Mouse (Mus musculus): Measurements from ENCODE around the gene Rrp7a.

The Rrp7a gene

DNA sequence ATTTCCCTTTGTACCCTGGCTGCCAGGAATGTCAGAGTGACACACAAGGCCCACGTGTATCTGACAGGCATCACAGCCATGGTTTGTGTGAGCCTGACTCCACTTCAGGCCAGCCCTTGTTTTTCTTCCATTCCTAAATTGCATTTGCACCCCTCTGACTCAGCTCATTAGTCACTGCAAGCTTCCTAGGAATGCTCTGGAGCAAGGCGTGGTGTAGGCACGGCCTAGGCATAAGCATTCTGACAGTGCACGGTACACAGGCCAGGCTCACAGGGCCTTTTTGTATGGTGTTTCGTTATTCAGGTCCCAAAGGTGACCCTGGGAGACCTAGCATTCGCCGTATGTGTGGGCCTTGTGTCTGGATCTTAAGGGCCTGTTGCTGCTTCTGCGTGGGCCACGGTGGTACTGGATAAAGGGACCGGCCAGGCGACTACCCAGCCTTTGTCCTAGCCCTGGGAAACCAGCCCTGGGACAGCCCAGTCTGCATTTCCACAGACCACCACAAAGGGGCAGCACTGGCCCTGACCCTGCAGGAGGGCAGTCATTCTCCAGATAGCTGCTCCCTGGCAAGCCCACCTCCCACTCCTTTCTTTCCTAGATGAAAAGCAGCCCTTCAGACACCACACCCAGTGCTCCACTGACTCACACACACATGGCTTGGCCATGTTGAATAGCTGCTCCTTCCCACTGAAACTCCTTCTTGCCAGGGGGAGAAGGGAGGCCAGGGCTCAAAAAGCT is 34.5 kb upstream of the Rrp7a start:
- peak; percentile 86 for DNase-seq

DNA sequence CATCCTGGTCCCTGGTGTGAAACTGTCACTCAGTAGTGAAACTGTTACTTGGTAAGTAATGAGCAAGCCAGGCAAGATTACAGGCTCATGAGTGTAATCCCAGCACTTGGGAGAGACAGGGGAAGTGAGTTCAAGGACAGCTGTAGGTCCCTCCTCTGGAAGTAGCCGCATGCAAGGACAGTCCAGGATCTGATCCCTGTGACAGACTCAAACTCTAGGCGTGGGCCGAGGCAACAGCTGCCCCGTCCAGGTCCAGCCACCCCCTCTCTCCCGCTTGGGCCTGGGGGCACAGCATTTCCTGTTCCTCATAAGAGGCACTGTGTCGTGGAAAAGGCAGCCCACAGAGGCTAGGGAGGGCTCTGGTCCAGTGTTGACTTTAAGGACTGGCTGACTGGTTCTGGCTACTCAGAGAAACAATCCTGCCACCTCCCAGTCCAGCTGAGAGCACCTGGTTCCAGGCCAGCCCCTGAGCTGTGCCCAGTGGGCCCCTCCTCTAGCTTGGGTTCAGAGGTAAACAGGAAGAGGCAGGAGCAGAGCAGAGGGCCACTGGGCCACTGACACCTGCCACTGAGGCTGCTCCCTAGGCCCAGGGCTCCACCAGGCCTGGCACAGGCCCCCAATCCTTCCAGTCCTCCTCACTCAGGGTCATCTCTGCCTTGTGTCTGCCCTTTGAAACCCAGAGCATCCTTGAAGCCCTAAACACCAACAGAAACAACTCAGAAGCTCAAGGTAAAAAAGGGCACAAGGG is 33.2 kb upstream of the Rrp7a start:
- DNase-seq: no peak

DNA sequence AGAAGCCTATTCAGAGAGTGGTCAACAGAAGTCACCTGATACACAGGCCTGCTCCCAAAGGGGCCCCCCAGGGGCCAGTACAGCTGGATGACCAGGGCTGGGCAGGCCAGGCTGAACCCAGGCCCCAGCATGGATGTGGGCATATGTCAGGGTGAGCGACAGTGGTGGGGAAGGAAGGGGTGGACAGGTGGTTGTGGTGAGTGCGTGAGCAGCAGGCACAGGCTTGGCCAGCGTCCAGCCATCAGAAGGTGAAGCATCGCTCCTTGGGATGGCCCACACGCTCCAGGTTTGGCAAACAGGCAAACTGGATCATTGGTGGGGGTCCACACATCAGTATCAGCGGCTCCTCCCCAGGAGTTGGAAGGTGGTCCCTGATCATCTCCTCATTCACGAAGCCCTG is 31.7 kb upstream of the Rrp7a start:
- no peak for DNase-seq

DNA sequence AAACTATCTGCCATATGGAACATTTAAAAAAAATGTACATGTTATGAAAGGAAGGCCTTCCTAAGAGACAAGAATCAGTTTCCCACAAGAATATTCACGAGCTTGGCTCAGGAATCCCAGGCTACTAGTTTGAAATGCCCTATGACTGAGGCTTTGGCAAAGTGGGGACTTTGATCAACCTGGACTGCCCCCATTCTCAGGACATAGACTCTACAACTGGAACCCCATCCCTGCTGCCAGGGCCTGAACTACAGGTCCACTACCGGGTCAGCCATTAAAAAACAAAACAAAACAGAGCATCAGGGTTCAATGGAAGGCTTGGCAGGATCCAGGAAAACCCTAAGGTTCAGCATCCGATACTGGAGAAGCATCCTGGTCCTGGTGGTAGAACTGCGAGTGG is 28.1 kb upstream of the Rrp7a start:
- no peak for DNase-seq

DNA sequence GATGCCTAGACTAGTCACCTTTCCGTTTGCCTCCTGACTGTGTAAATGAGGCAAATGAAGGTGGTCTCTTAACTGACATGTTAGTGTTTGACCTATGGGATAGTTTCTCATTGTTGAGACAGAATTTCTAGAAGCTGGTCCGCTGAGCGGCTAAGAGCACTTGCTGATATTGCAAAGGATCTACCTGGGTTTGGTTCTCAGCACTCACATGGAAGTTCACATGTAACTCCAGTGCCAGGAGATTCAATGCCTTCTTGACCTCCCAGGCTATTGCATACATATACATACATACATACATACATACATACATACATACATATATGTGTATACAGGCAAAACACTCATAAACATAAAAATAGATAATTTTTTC is 27.5 kb upstream of the Rrp7a start:
- DNase-seq: no peak

DNA sequence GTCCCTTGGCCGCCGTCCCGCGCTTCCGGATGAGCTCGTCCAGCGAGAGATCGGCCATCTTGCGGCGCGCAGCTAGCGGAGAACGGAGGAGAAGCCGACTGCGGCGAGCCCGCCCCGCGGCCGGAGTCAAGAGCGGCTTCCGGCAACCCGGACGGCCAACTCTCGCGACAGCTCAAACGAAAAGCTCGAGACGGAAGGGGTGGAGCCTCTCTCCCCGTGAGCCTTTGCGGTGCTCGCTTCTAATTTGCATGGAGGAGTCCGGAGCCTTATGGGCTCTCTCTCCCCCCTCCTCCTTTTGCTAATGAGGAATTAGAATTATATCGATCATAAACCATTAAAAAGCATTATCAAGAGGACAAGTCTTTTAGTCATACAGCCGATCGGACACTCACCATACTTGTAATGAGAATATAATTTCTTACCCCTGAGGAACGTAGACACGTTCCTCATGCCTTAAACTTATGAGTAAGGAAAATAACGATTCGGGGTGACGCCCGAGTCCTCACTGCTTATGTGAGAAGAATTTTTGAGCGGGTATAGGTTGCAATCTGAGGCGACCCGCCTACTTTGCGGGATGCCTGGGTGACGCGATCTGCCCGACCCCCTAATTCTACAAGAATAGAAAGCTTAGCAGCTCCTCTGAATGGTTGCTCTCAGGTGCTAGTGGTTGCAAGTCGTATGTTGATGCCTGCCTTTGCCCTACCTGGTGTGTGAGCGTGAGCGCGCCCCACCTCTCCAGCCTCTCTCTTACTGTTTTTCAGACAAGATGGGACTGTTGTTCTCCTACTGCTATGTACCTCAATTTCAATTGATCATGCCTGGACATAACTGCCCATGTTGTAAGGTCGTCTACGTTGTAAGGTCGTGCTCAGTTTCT is 26.8 kb upstream of the Rrp7a start, which contains the start of gene Poldip3:
TSS of gene Poldip3 (minus strand) at position 189 of the 877 bp plus-strand sequence.
- DNase-seq: peak; percentile 99

DNA sequence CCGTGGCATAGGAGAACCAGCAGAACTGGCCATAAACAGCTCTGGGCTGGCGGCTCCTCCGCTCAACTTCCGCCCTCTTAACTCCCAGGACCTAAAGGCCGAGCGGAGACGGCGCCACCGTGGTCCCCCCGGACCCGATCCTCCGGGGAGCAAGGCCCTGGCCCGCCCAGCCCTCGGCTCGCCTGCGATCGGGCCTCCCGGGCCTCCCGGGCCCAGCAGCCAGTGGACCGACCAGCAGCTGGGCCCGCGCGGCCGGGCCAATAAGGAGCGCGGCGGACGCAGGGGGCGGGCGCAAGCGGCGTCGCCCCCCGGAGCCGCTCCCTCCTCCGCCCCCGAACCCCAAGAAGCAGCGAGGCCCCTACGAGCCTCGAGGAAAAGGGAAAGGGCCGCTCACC is 26.2 kb upstream of the Rrp7a start:
- DNase-seq: no peak

DNA sequence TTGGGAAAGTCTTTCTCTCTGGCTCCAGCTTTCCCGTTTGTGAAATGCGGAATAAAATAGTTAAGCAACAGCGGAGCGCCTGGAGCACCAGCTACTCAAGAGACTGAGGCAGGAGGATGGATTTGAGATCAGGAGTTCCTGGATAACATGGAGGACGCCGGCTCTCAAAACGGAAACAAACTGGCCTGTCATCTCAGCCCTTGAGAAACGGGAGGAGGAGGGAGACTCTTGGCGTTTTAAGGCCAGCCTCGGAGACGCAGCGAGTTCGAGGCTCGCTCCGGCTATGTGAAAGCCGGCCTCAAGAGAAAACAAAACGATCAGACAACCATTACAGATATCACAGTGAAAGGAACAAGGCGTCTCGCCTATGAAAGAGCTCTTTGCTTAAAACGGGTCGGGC is 25.8 kb upstream of the Rrp7a start:
- DNase-seq: peak; percentile 42

DNA sequence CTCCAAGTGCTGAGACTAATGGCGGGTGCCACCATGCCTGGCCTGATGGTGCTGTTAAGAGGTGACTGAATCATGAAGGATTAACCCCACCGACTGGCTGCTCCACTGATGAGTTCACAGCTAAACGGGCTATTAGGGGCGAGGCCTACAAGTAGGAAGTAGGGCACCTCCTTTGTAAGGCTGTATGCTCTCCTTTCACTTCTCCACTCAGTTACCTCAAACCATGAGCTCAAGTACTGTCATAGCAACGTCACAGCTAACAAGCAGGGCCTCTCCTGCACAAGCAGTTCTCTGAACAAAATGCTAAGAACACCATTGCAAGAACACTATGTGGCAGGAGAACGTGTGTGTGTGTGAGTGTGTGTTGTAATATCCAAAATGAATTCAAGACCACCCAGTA is 22.9 kb upstream of the Rrp7a start:
- DNase-seq: no peak

DNA sequence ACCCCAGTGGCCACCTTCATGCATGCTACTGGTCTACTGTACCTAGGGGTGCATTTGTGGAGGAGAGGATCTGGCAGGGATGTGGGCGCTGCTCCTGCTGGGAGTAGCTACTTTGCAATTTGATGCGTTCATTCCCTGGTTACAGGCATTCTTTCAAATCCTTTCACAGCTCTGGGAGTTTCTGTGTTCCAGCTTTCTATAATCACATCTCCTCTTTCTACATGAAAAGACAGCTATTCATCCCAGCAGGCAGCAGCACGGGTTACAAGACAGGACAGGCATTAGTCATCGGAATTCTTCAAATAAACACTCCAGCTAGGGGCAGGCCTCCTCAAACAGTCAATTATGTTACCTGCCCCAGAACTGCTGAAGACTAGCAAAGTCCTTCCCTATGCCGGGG is 20.3 kb upstream of the Rrp7a start:
- no peak for DNase-seq

DNA sequence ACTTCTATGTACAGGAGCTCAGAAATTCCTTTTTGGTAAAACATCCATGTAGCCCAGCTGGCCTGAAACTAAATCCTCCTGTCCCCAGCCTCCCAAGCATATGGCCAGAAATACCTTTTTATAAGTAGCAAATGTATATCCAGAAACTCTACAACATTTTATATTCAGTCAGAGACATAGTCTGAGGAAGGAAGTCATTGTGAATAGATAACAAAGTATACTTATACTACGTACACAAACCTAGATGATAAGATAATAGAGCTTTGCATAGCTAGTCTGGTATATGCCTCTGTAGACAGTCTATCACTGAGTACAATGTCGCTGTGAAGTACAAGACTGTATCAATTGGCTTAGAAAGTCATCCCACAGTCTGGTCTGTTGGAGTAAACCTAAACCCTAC is 13.1 kb upstream of the Rrp7a start:
- DNase-seq: no peak

DNA sequence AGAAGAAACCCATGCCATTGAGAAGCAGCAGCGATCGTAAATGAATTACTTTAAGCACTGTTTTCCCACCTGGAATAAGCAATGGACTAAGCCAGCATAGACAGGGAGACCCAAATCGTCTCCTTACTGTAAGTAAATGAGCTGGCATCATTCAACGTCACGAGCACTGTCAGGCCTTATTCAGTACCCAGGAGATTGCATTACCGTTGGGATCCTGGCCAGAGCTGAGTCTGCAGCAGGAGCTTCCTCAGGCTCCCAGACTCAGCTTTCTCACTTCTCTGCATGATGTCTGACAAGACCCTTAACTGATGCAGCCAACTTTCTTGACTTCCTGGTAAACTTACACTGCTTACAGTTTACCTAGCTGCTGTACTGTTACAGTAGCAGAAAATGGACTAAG is 12.1 kb upstream of the Rrp7a start:
- no peak for DNase-seq

DNA sequence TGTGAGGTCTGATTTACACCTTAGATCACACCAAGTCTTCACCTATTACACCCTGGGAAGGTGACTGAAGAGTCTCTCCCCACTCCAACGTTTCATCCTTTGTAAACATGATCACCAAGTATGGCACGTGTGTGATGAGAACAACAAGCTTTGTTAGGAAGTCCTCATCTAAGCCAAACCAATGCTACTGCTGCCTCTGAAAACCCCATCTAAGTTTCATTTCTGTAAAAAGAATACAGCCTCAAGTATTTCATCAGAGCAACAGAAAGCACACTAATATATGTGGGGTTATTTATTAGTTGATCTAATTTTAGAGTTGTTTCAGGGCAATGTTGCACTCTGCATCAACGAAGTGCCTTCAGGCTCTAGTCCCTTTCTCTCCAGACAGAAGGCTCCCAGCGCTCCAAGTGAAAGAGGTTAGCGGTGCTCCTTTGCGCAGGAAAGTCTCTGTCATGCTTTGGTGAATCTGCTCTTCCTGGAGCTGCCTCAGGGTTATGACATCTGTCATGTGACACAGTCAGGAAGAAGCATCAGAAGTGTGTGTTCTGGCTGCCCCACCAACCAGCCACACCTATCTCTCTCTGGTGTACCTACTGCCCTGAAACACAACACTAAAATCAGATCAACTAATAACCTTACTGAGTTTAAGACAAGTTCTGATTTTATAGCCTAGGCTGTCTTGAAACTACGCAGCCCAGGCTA is 7.1 kb upstream of the Rrp7a start:
- DNase-seq: no peak

DNA sequence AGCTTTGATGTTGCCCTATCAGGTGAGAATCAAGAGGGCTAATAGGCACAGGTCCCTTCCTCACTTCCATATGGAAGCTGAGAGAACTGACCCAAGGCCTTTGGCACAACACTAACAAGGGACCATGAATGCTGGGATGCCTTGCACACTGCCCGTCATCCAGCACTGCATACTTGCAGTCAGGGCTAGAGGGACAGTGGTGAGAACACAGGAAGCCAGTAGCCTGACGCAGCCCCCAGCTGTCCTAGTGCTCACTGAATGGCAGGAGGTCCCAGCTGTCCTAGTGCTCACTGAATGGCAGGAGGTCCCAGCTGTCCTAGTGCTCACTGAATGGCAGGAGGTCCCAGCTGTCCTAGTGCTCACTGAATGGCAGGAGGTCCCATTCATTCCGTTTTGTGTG is 4.4 kb upstream of the Rrp7a start:
- peak; percentile 50 for DNase-seq

DNA sequence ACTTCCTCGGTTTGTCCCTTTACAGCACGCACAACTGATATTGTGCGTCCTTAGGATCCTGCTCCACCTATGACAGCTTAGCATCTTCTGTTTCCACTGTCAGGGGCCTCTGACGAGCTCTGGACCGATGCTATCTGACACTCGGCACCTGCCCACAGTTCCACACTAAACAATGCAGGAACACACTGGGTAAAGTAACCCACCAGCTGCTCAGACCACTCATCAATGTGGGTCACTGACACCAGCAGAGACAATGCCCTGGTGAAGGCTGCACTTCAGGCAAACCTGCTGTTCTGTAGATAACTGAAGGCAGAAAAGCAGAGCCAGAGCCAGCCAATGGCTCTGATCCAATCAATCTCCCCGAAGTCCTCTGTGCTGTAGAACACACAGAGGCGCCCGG is 4.0 kb upstream of the Rrp7a start:
- DNase-seq: no peak

DNA sequence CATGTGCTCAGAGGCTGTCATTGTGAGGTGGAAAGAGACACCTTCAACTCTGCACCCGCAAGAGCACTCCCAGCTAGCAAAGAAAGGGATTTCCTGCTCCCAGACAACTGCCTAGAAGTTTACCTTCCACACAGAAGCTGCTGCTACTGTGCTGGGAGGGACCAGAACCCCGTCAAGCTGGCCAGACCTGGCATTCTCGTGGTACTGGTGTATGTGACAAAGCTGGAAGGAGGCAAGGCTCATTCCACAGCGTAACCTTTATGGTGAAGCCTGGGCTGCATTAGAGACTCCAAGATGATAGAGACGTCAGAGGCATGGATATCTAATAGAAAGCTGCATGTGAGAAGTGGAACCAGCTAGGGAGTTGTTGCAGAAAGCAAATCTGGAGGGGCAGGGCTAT is 2.0 kb upstream of the Rrp7a start:
- DNase-seq: no peak

DNA sequence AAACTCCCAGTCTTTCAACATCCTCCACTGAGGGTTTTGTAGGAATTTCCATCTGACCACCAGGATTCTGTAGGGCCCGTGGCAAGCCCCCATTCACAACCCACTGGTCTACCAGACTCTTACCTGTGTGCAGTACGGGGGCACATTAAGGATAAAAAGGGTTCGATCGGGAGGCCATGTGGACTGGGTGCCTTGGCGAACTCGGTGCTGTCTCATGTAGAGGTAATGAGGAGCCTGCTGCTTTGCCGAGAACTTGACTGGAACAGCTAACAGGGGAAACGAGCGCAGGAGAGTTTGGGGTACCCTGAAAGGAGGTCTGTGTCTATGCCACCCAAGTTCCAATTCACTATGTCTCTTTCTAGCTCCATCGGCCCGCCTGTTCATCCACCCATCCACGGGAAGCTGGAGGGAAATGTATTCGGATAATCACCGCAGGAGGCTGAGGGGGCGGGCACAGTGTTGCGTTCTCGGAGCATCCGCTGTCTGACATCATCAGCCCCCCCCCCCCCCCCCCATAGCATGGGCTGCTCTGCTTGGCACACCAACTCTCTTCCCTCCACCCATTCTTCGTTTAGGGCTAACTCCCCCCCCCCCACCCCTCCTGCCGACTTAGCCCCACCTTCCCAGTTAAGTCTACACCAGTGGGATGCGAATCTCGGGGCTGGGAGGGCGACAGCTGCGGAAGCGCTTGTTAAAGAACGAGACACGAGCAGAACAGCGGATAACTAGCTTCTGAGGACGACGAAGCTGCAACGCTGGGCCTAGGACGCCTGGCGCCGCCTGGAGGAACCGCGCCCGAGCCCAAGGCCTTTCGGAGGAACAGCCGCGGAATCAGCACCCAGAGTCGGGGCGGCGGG is 664 bp downstream of the Rrp7a start:
- DNase-seq: peak; percentile 69

DNA sequence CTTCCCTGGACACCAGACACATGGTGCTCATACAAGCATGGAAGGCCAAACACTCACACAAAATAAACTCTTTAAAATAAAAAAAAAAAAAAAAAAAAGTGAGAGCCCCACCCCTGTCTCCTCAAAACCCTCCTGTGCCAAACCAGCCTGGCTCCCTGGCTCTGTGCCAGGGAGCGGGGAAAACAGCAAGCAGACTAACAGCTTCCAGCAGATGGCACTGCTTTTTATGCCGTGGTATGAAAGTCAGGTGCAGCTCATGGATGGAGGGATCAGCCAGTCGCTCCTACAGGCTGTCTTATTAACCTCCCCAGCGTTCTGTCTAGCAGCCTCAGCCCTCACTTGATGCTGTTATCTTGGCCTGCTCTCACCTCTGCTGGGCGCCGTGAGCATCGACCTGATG is 4.2 kb downstream of the Rrp7a start:
- DNase-seq: peak; percentile 65

DNA sequence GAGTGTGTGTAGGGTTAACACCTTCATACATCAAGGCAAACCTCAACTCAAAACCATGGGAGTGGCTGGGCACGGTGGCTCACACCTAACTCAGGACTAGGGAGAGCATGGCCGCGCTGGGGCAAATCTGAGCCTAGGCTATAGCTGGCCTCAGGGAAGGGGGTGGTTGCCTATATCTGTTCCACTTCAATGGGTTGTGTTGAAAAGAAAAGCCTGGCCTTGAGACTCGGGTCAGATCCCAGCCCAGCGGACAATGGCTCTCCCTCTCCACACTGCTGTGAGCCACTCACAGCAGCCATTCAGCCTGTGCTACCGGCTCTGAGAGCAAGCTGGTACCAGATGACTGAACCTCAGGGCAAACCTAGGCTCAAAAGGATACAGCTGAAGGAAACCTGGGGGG is 7.5 kb downstream of the Rrp7a start:
- no peak for DNase-seq

DNA sequence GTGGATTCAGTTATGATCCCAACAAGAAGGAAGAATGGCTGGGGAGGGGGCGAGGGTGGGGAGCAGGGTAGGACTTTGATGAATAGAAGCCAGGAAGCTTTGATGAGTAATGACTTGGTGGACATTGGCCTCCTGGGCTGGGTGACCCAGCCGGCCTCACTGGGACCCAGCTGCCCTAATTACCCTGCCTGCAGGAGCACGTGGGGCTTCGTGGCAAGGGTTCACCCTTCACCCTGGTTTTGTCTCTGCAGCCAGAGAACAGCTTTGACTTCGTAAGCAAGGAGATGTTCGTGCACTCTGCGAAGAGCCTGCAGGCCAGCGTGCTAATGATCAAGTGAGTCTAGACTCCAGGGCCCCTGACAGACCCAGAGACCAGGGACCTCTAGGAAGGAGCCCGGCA is 8.5 kb downstream of the Rrp7a start:
- DNase-seq: no peak

DNA sequence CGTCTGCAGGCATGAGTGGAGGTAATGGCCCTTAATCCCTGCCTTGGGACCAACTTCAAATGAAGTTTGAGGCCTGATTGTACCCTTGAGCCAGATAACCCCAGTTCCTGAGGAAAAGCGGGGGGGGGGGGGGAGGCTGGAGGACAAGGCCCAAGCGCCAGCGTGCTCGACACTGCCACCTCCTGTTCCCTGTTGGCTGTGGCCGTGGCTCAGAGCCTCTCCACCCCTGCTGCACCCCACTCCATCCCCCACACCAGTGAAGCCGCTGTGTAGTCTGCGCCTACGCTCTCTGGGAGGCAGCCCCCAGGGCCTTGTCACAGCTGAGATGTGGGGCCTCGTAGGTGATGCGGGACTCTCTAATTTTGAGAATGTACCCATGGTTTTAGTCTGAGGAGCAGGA is 9.7 kb downstream of the Rrp7a start:
- DNase-seq: peak; percentile 89

DNA sequence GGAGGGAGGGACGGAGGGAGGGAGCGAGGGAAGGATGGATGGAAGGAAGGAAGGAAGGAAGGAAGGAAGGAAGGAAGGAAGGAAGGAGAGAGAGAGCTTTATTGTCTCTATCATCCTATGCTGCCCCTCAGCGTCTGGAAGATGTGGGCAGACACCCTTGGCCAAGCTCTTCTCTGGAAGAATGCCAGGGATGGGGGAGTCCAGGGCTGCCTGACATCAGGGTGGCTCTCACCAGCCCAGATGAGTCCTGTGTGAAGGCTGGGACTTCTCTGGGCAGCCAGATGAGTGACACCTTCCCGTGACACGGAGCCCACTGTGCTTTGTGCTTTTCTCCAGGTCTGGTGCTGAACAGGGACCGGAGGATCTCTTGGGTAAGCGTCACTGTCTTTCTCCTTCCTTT is 10.7 kb downstream of the Rrp7a start:
- no peak for DNase-seq
